Mouse (Mus musculus): ENCODE results near the gene Mvp.

- TF ChIP-seq CTCF (IDR thresholded peaks at IDR 0.05; ENCODE audit: borderline replicate concordance, control insufficient read depth, extremely low read depth, insufficient read depth, low read length, poor library complexity) (no peak), POLR2A (IDR thresholded peaks at IDR 0.05; ENCODE audit: control insufficient read depth, extremely low read depth, insufficient read depth, low read length, poor library complexity) (no peak)
Measured at GRCm38 (mm10) chr7:126961965-126962364, 52.5 kb downstream of the Mvp start.
